Mouse (Mus musculus) G1E-ER4 (cell line): ENCODE data around the gene Sumo3. TPM values are rescaled to one million over a fixed set of nuclear protein-coding genes. Genes with fewer than 3 reads are reported as not detected.

ENCODE experiments used
- GATA1 ChIP-seq: IDR thresholded peaks from one replicate; pipeline ENCODE4 v1.8.0; 2012; ENCODE audit warnings: low read length, inconsistent platforms
- polyA plus RNA-seq: library from polyadenylated mRNA; stranded (reverse); fragments of >175 nt; gene quantifications from 2 replicates; pipeline ENCODE4 v1.2.3, GENCODE M21; 2012

Sumo3 gene
- 166 and 172 TPM in 2 replicates for polyA plus RNA-seq

DNA sequence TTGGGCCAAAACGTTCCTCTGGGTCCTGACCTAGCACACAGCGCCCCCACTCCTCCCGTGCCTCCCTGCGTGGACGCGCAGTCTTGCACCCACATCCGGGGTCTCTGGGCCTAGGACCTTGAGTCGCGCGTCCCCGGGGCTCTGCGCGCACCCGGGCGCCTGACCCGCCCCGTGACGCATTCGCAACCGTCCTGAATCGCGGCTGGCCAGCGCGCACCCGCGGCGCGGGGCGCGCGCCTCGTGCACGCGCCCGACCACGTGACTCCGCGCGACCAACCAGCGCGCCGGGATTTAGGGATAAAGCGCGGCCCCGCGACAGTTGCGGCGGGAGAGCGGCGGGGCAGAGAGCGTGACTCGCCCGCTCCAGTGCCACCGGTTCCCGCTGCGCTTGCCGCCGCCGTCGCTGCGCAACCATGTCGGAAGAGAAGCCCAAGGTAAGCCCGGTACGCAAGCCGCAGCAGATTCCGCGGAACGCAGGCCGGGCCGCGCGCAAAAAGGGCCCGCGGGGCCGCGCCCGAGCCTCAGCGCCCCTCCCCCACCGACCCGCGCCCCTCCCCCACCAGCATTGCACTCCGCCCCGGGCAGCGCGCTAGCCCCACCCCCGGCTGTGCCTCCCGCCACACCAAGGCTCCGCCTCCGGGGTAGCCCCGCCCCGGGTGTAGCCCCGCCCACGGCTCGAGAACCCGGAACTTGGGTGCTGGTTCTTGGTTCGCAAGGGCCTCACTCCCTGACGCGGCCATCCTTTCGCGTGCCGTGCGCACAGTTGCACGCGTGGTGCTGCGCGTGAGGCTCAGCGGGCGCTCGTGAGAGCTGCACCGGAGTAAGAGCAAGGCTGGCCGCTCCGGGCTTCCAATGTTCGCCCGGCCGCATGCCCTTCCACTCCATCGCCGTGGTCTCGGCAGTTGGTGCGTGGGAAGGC, at the start of gene Sumo3, which contains the start of gene Gm49325:
Gene Sumo3 (plus strand): TSS at position 190 of the 919 bp plus-strand sequence.
Gene Gm49325 (plus strand): TSS at position 290 of the 919 bp plus-strand sequence.
- no peak for TF ChIP-seq GATA1

DNA sequence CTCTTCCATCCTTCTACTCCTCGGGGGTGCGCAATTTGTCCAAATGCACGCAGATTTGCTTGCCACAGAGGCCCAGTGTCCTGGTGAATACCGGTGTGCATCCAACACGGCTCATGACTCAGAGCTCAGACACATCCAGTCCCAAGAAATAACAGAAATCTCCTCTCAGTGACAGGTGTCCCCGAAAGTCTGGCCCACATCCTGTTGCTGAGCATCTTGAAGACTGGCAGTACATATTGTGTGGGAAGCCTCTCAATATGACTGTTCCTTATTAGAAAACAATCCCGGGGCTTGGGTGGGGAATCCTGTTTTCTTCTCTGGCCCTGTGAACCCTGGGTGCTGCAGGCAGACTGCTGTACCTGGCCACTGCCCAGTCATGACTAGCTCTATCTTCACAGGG, 49.3 kb upstream of the Sumo3 start:
- TF ChIP-seq GATA1, result no peak

DNA sequence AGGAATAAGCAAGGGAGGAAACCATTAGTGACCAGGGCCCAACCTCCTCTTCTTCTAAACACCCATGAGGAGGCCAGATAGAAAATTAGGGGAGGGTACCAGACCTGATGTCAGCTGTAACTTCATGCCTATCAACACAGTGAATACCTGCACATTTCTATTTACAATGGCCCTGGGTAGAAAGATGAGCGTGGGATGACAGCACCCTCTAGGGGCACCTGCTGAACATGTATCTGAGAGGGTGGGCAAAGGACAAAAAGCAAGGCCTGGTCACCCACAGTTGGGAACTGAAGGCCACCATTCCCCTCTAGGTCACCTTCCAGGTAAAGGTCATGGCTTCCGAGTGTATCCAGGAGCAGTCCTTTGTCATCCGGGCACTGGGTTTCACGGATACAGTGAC, 48.3 kb upstream of the Sumo3 start:
- no peak for TF ChIP-seq GATA1

DNA sequence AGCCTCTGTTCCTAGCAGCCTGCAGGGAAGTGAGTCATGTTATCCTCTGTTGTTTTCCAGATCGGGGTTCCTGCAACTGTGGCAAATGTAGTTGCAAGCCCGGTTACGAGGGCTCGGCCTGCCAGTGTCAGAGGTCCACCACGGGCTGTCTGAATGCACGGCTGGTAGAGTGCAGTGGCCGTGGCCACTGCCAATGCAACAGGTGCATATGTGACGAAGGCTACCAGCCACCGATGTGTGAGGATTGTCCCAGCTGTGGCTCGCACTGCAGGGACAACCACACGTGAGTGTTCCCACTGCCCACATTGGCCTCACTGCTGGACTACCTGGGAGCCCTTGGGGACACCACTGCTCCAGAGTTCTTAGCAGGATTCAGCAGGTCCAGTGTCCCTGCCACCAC, 45.8 kb upstream of the Sumo3 start:
- TF ChIP-seq GATA1, result no peak

DNA sequence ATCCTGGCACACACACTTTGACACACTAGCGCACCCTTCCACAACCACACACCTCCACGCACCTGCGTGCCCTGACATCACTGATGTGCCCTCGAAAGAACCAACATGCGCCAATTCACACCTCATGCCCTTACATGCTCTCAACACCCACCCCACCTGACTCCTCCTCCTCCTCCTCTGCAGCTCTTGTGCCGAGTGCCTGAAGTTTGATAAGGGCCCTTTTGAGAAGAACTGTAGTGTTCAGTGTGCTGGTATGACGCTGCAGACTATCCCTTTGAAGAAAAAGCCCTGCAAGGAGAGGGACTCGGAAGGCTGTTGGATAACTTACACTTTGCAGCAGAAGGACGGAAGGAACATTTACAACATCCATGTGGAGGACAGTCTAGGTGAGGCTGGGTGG, 45.1 kb upstream of the Sumo3 start:
- TF ChIP-seq GATA1, result no peak

DNA sequence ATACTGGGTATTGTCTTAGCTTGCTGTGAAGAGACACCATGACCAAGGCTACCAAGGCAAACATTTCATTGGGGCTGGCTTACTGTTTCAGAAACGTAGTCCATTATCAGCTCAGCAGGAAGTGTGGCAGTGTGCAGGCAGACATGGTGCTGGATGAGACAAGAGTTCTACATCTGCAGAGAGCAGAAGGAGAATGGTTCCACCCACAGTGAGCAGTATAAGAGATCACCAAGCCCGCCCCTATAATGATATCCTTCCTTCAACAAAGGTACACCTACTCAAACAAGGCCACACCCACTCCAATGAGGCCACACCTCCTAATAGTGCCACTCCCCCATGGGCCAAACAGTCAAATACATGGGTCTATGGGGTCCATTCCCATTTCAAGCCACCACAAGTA, 44.4 kb upstream of the Sumo3 start:
- no peak for TF ChIP-seq GATA1

DNA sequence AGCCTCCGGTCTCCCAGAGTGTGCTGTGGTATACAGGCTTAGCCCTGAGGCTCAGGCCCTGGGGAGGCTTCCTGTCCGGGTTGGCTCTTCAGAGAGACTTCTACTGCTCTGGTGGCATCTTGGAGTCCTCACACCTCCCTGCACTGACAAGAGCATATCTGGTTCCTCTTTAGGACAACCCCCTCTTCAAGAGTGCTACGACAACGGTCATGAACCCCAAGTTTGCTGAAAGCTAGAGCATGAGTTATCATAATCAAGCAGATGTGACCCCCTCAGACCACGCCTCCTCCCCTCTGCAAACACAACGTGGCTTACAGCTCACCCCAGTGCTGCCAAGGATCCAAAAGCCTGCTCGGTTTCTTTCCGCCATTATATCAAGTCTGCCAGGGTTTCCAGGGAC, 40.9 kb upstream of the Sumo3 start:
- TF ChIP-seq GATA1, result no peak

DNA sequence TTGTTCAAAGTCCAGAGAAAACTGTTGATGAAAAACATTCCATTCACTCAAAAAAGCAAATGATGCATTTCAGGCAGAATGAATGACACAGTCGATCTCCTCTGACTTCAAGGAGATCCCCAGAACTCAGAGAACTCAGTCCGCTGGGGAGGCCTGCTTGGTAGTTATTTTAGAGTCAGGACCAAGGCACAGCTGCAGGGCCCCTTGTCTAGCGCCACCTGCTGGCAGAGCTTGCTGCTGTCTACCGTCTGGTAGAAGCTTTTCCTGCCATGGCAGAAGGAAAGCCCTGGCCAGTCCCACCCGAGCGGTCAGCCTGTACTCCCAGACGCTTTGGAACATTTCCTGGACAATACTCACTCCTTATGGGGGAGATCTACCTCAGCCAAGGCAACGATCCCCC, 39.2 kb upstream of the Sumo3 start:
- TF ChIP-seq GATA1, result no peak

DNA sequence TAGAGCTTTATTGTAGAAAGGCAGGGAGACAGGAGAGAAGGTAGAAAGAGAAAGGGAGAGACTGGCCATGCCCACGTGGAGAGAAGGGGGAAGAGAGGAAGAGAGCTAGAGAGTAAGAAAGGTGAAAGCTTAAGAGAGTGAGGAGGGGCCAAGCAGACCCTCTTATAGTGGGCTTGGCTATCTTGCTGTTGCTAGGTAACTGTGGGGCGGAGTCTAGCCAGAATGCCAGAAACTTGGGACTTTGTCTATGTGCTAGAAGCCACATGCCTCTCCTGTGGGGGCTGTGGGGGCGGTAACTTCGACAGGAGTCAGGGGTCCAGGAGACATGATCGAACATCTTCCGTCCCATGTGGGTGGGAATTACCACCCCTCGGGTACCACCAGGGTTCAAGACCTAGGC, 36.4 kb upstream of the Sumo3 start:
- no peak for TF ChIP-seq GATA1

DNA sequence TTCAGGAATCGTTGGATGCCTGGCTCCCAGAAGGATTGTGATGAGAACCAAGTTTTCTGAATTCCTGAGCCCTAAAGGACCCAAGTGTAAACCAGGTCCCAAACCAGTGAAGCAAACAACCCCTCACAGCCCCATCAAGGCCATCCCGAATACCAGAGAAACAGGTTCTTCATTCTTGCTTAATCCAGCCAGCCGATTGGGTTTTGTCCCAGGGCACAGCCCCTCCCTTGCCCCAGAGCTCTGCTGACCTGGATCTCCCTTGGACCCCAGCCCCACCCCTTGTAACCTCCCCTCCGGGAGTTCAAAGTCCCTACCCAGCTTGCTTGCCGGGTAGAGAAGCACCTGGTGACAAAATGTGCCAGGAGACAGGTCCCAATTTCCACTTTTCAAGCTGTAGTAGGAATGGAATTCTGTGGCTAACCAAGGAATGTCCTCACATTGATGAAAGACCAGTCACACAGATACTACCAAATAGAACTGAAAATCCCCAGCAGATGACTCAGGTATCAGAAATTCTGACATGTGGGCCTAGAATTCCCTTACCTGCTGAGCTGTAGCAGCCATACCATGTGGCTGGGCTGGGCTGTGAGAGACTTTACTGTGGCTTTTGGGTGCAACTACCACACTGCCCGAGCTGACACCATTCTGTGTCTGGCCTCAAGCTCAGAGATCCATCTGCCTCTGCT, 35.8 kb upstream of the Sumo3 start:
- no peak for TF ChIP-seq GATA1

DNA sequence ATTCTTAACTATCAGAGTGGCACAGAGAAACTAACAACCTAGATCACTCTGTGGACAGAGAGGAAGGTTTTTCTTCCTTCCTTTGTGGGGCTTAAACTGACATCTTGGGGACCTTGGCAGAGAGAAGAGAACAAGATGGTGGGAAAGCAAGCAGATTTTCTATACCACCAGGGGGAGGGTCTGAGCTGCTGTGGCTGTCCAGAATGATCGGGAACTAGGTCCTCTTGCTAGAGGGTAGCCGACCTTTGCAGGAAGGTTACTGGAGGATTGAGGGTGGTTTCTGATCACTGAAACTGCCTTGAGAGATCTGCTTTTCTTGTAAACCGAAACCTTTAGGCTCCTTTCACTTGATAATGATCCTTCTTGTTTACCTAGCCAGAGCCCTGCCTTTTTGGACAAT, 33.7 kb upstream of the Sumo3 start:
- no peak for TF ChIP-seq GATA1

DNA sequence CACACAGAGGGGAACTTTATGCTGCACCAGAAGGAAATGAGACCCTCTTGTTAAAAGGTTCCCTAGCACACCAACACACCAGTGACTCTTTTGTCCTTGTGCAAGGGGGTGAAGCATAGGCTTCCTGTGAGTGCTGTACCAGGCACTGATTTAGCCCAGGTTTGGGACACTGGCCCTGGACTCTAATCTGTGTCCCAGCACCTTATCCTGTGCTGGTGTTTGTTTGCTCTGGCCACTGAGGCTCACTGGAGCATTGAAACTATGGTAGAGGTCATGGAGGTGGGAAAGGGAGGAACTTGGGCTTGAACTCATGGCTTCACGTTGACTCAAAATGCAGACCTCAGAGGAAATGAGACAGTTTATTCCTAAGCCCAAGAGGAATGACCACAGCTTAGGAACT, 32.7 kb upstream of the Sumo3 start:
- no peak for TF ChIP-seq GATA1

DNA sequence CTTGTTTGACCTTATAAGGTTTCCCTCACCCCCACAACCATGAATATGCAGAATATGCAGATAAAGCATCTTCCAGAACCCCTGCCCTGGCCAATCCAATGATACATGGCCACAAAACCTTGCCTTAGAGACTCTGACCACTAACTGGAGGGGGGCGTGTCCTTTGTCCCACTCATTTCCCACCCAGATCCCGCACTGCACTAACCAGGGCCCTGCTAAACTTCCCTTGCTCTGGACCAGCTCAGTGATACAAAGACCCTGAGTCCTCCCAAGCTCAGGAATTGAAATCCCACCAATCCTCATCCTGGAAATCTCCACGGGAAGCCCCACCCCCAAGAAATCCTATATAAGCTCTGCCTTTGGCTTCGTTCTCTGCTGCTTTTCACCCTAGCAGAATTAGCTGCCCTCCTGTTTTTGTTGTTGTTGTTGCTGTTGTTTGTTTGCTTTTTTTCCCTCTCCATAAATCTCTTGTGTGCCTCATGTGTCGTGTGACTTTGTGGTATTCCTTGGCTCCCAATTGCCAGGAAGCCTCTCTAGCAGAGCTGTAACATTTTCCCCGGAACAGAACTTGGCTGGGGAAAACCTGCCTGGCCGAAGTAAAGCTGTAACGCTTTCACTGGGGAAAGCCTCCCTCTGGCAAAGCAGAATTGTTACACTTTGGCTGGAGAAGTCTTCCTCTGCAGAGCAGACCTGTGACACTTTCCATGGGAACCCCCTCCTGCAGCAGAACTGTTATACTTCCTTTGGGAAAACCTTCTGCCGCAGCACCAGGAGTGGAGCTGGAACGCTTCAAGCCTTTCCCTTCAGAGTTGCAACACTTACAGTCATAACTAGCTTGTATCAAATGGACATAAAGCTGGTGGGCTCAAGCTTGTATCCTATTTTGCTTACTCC, 25.6 kb upstream of the Sumo3 start:
- no peak for TF ChIP-seq GATA1

DNA sequence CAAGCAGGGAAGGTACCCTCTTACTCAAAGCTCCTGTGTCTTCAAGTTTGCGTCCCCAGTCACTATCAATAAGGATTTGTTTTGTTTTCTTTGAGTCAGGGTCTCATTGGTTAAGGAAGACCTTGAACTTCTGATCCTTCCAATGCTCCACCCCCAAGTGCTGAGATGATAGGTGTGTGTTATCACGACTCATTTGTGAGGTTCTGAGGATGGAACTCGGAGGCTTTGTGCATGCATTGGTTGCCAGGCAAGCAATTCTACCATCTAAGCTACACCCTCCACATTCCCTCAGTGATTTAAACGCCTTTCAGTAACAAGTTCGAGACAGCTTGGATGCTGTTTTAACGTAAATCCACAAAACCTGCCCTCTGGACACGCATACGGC, 24.9 kb upstream of the Sumo3 start:
- TF ChIP-seq GATA1, result no peak

DNA sequence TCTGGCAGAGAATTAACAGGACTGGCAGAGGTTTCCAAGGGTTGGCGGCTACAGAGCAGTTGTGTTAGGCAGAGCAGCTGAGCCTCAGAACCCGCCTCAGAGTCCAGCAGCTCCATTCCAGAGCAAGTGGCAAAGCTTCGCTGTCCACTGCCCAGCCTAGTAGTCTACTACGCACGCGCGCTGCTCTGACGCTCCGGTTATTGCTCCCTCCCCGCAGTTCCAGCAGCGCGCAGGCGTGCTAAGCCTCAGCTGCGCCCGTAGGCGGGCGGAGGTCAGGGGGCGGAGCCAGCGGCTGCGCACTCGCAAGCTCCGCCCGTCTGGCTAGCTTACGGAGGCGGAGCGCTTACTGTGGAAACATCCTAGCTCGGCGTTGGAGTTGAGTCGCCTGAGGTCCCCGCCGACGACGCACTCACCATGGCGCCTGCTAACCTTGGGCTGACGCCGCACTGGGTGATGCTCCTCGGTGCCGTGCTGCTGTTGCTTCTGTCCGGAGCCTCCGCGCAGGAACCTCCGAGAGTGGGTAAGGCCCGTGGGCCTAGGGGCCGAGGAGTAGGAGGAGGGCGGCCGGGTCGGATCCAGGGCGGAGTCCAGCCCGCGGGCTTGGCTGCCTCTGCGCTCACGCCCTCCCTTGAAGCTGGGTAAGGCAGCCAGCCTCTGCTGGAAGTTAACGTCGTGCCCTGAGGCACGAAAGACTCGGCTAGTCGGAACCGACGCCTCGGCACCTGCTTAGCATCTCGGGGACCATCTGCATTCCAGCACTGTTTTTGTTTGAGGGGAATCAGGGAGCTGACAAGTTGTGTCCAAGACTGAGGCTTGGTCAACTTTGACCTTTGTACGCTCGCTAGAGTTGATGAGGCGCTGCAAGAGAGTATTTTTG, 24.3 kb upstream of the Sumo3 start, which contains the start of gene Pttg1ip:
Gene Pttg1ip (plus strand): TSS at position 313 of the 877 bp plus-strand sequence.
- no peak for TF ChIP-seq GATA1

DNA sequence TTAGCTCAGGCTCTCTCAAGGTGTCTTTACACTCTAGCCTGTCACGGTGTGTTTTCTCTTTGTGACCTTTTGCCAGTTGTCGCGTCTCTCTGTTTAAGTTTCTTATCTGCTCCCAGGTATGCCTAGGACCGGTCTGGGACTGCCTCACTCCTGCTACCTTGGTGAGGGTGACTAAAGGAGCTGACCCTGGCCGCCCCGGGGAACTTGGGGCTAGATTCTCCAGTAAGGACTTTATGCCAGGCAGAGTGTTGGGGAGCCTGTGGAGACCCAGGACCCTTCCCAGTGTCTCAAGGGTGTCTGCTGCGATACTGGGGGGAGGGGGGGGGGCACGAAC, 23.6 kb upstream of the Sumo3 start:
- no peak for TF ChIP-seq GATA1
